Mouse (Mus musculus): Measurements from ENCODE around the gene Gm3259.
"Not testable (repeated sequence)": the region's sequence is repeated elsewhere in the genome, so short reads cannot be mapped to it uniquely, and the experiment has no call there.

Gm3259 gene

DNA sequence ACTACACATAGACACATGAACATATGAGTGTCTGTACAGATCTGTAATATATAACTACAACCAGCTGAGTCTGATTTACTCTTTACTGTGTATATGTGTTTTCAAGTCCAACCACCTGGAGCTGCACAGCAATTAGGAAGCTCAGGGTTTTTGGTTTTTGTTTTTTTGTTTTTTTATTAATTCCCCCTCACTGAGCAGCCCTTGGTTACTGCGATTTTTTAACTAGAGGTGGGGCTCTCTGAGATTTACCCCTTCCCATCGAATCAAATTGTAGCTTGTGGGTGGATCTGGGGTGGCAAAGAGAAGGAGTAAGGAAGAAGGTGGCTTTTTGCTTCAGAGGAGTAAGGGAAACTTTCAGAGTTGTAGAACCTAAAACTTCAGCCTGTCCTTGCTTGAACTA lies at the start of gene Gm3259:
Gene Gm3259, plus strand, starts transcription at position 301 of the 400 bp plus-strand sequence.
- not testable (repeated sequence) for DNase-seq (ENCODE audit: low read depth, low spot score)

DNA sequence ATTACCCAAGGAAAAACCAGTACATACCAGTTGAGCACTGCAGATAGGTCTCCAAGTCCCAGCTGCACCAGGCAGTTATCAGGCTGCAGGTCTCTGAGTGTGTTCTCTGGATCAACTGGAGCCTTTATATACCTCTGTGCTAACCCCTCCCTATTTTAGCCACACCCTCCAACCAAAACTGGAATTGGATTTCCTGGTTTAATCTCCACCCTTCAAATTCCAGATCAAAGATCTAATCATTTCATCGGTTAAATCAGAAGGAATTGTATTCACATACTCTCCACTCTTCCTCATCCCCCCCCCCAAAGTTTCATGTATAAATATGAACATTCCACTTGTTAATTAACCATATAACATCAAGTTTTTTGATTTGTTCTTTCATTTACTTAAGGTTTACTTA lies 33.0 kb upstream of the Gm3259 start, which contains the start of gene Gm10424:
Gene Gm10424, minus strand, starts transcription at position 101 of the 400 bp plus-strand sequence.
- not testable (repeated sequence) for DNase-seq (ENCODE audit: low read depth, low spot score)

Data from brain, embryonic 18.5 days (tissue).